Mouse (Mus musculus): ENCODE results near the gene Ndufaf8. TPM values are rescaled to one million over a fixed set of nuclear protein-coding genes. Genes with fewer than 3 reads are reported as not detected.

The Ndufaf8 gene
- total RNA-seq (2014; rRNA removed) (13.7 and 19.9 TPM in 2 replicates), polyA plus RNA-seq (2012; rRNA removed) (55.4 and 59.8 TPM in 2 replicates)

GRCm38 (mm10) chr11:120098588-120099511, at the start of gene Ndufaf8, which contains the start of gene Tepsin:
Gene Ndufaf8 (plus strand): TSS chr11:120098928.
Gene Tepsin (minus strand): TSS chr11:120098731.
- peak; percentile 61 for TF ChIP-seq POLR2A (IDR thresholded peaks at IDR 0.05; ENCODE audit: extremely low read depth, insufficient read depth, low read length)
- TF ChIP-seq CTCF (IDR thresholded peaks at IDR 0.05; ENCODE audit: low read depth, low read length), result no peak
- peak within 1 kb of the TSS; percentile 82 for H3K9ac ChIP-seq (ENCODE audit: low read depth, low read length)
- H3K27me3 ChIP-seq (ENCODE audit: control insufficient read depth, insufficient read depth, low read length), result no peaks in the 10 kb centered on the region
- peak within 1 kb of the TSS; percentile 76 for H3K27ac ChIP-seq (replicated peaks; ENCODE audit: insufficient read depth, low read depth, low read length)
- peak within 1 kb of the TSS; percentile 84 for H3K4me3 ChIP-seq (ENCODE audit: insufficient read depth, low read depth, low read length)
- peak; percentile 95 for DNase-seq (ENCODE audit: extremely low read depth, low read depth, low spot score)
- no peaks in the 10 kb centered on the region for H3K36me3 ChIP-seq (ENCODE audit: control insufficient read depth, insufficient read depth, low read length)
- peaks cover 11% of the 10 kb centered on the region for H3K4me1 ChIP-seq (ENCODE audit: control insufficient read depth, insufficient read depth, low read length)
- under 1% methylated on average over 77 of the region's 77 CpGs for WGBS
- H3K79me2 ChIP-seq (ENCODE audit: control insufficient read depth, insufficient read depth, low read length), result peaks cover 3% of the 10 kb centered on the region; the same call in 1 of the 2 replicates

- peaks cover 5% of the 10 kb centered on the region; the same call in 1 of the 2 replicates for H3K27me3 ChIP-seq (ENCODE audit: control insufficient read depth, insufficient read depth, low read length)
These were observed 49.7 kb upstream of the Ndufaf8 start for GRCm38 (mm10) chr11:120049067-120049466.

GRCm38 (mm10) chr11:120051124-120051811, 47.5 kb upstream of the Ndufaf8 start:
- TF ChIP-seq POLR2A (IDR thresholded peaks at IDR 0.05; ENCODE audit: extremely low read depth, insufficient read depth, low read length) (no peak), CTCF (IDR thresholded peaks at IDR 0.05; ENCODE audit: low read depth, low read length) (no peak)
- H3K27ac ChIP-seq (replicated peaks; ENCODE audit: insufficient read depth, low read depth, low read length), result no peak overlapping the region
- 75% methylated on average over 14 of the region's 14 CpGs for WGBS
- H3K79me2 ChIP-seq (ENCODE audit: control insufficient read depth, insufficient read depth, low read length), result no peaks in the 10 kb centered on the region
- H3K4me3 ChIP-seq (ENCODE audit: insufficient read depth, low read depth, low read length), result no peak overlapping the region
- peaks cover 5% of the 10 kb centered on the region; the same call in 1 of the 2 replicates for H3K27me3 ChIP-seq (ENCODE audit: control insufficient read depth, insufficient read depth, low read length)
- H3K36me3 ChIP-seq (ENCODE audit: control insufficient read depth, insufficient read depth, low read length), result no peaks in the 10 kb centered on the region
- H3K9ac ChIP-seq (ENCODE audit: low read depth, low read length), result no peak overlapping the region
- H3K4me1 ChIP-seq (ENCODE audit: control insufficient read depth, insufficient read depth, low read length), result no peaks in the 10 kb centered on the region
- no peak for DNase-seq (ENCODE audit: extremely low read depth, low read depth, low spot score)

More at GRCm38 (mm10) chr11:120049067-120049466, 49.7 kb upstream of the Ndufaf8 start:
- Histone ChIP-seq H3K36me3 (ENCODE audit: control insufficient read depth, insufficient read depth, low read length) (no peaks in the 10 kb centered on the region), H3K79me2 (ENCODE audit: control insufficient read depth, insufficient read depth, low read length) (no peaks in the 10 kb centered on the region), H3K9ac (ENCODE audit: low read depth, low read length) (no peak overlapping the region), H3K4me1 (ENCODE audit: control insufficient read depth, insufficient read depth, low read length) (no peaks in the 10 kb centered on the region), H3K27ac (replicated peaks; ENCODE audit: insufficient read depth, low read depth, low read length) (no peak overlapping the region), H3K4me3 (ENCODE audit: insufficient read depth, low read depth, low read length) (no peak overlapping the region)
- TF ChIP-seq CTCF (IDR thresholded peaks at IDR 0.05; ENCODE audit: low read depth, low read length), result no peak
- no peak for TF ChIP-seq POLR2A (IDR thresholded peaks at IDR 0.05; ENCODE audit: extremely low read depth, insufficient read depth, low read length)
- WGBS, result 93% methylated on average over 8 of the region's 8 CpGs
- DNase-seq (ENCODE audit: extremely low read depth, low read depth, low spot score), result no peak

GRCm38 (mm10) chr11:120052274-120052673, 46.5 kb upstream of the Ndufaf8 start:
- no peaks in the 10 kb centered on the region for H3K79me2 ChIP-seq (ENCODE audit: control insufficient read depth, insufficient read depth, low read length)
- DNase-seq (ENCODE audit: extremely low read depth, low read depth, low spot score), result no peak
- no peaks in the 10 kb centered on the region for H3K27me3 ChIP-seq (ENCODE audit: control insufficient read depth, insufficient read depth, low read length)
- no peaks in the 10 kb centered on the region for H3K36me3 ChIP-seq (ENCODE audit: control insufficient read depth, insufficient read depth, low read length)
- TF ChIP-seq CTCF (IDR thresholded peaks at IDR 0.05; ENCODE audit: low read depth, low read length), result no peak
- TF ChIP-seq POLR2A (IDR thresholded peaks at IDR 0.05; ENCODE audit: extremely low read depth, insufficient read depth, low read length), result no peak
- H3K4me3 ChIP-seq (ENCODE audit: insufficient read depth, low read depth, low read length), result no peak overlapping the region
- H3K9ac ChIP-seq (ENCODE audit: low read depth, low read length), result no peak overlapping the region
- H3K4me1 ChIP-seq (ENCODE audit: control insufficient read depth, insufficient read depth, low read length), result no peaks in the 10 kb centered on the region
- WGBS, result 83% methylated on average over 9 of the region's 9 CpGs
- no peak overlapping the region for H3K27ac ChIP-seq (replicated peaks; ENCODE audit: insufficient read depth, low read depth, low read length)

GRCm38 (mm10) chr11:120053846-120054245, 44.9 kb upstream of the Ndufaf8 start:
- no peak overlapping the region for H3K9ac ChIP-seq (ENCODE audit: low read depth, low read length)
- DNase-seq (ENCODE audit: extremely low read depth, low read depth, low spot score), result no peak
- H3K27ac ChIP-seq (replicated peaks; ENCODE audit: insufficient read depth, low read depth, low read length), result no peak overlapping the region
- no peaks in the 10 kb centered on the region for H3K27me3 ChIP-seq (ENCODE audit: control insufficient read depth, insufficient read depth, low read length)
- TF ChIP-seq POLR2A (IDR thresholded peaks at IDR 0.05; ENCODE audit: extremely low read depth, insufficient read depth, low read length) (no peak), CTCF (IDR thresholded peaks at IDR 0.05; ENCODE audit: low read depth, low read length) (no peak)
- H3K4me3 ChIP-seq (ENCODE audit: insufficient read depth, low read depth, low read length), result no peak overlapping the region
- no peaks in the 10 kb centered on the region for H3K4me1 ChIP-seq (ENCODE audit: control insufficient read depth, insufficient read depth, low read length)
- H3K79me2 ChIP-seq (ENCODE audit: control insufficient read depth, insufficient read depth, low read length), result no peaks in the 10 kb centered on the region
- 79% methylated on average over 4 of the region's 4 CpGs for WGBS
- no peaks in the 10 kb centered on the region for H3K36me3 ChIP-seq (ENCODE audit: control insufficient read depth, insufficient read depth, low read length)
